Mouse (Mus musculus) megakaryocyte, adult 5-6 weeks (primary cell): Measurements from ENCODE around the gene Maml3. TPM values are rescaled to one million over a fixed set of nuclear protein-coding genes. Genes with fewer than 3 reads are reported as not detected.
A peak's percentile ranks its signal among the peaks of the same experiment; 100 is the strongest.

Experiments used
- ATAC-seq: 2 replicates; pipeline ENCODE4 v1.8.0; 2016; ENCODE audit warnings: mild to moderate bottlenecking, inconsistent platforms; ENCODE audit not compliant: poor library complexity, severe bottlenecking
- total RNA-seq, 2 experiments: library from RNA; stranded (forward) in 1 of 2; stranded (reverse) in 1 of 2; fragments of 153-499, 151-499 nt in 1 of 2; fragments of 221-1000, 200-1000 nt in 1 of 2; gene quantifications; 2 replicates each; pipeline versions ENCODE4 v1.2.3 to v1.2.4; 2015 to 2017

Maml3 gene
- total RNA-seq, 2 experiments from 2014 or later: 3.1 to 4.3 TPM

GRCm38 (mm10) chr3:51686316-51686715, 418.6 kb downstream of the Maml3 start:
- ATAC-seq: no peak

- ATAC-seq: no peak
Measured at GRCm38 (mm10) chr3:51685539-51685938, 419.3 kb downstream of the Maml3 start.

GRCm38 (mm10) chr3:51674963-51675362, 429.9 kb downstream of the Maml3 start:
- ATAC-seq: no peak

GRCm38 (mm10) chr3:51673408-51674086, 431.3 kb downstream of the Maml3 start:
- ATAC-seq: peak; percentile 66

GRCm38 (mm10) chr3:51672631-51673030, 432.2 kb downstream of the Maml3 start:
- no peak for ATAC-seq

- no peak for ATAC-seq
Measured at GRCm38 (mm10) chr3:51671071-51671469, 433.8 kb downstream of the Maml3 start.

- ATAC-seq: 0 out of 2 replicates have a peak, but pooled peaks have one; percentile 17
Measured at GRCm38 (mm10) chr3:51670414-51671070, 434.3 kb downstream of the Maml3 start.

GRCm38 (mm10) chr3:51668607-51669006, 436.3 kb downstream of the Maml3 start:
- ATAC-seq: no peak

GRCm38 (mm10) chr3:51662557-51662956, 442.3 kb downstream of the Maml3 start:
- ATAC-seq: peak; percentile 74

- 0 out of 2 replicates have a peak, but pooled peaks have one; percentile 10 for ATAC-seq
Measured at GRCm38 (mm10) chr3:51661880-51662550, 442.9 kb downstream of the Maml3 start.

GRCm38 (mm10) chr3:51661376-51661775, 443.5 kb downstream of the Maml3 start:
- ATAC-seq: no peak

- 0 out of 2 replicates have a peak, but pooled peaks have one; percentile 11 for ATAC-seq
Measured at GRCm38 (mm10) chr3:51660821-51661276, 444.0 kb downstream of the Maml3 start.

GRCm38 (mm10) chr3:51660060-51660459, 444.8 kb downstream of the Maml3 start, which contains the start of gene Mgst2:
Gene Mgst2, plus strand, starts transcription at chr3:51660360.
- no peak for ATAC-seq

GRCm38 (mm10) chr3:51659415-51659814, 445.5 kb downstream of the Maml3 start:
- no peak for ATAC-seq

- peak; percentile 70 for ATAC-seq
Measured at GRCm38 (mm10) chr3:51654303-51655055, 450.4 kb downstream of the Maml3 start.

GRCm38 (mm10) chr3:51652701-51653100, 452.2 kb downstream of the Maml3 start:
- ATAC-seq: peak; percentile 58

GRCm38 (mm10) chr3:51652292-51652691, 452.6 kb downstream of the Maml3 start:
- ATAC-seq: peak; percentile 63

GRCm38 (mm10) chr3:51651149-51651548, 453.7 kb downstream of the Maml3 start:
- no peak for ATAC-seq

GRCm38 (mm10) chr3:51649986-51650385, 454.9 kb downstream of the Maml3 start:
- no peak for ATAC-seq

GRCm38 (mm10) chr3:51649426-51649825, 455.4 kb downstream of the Maml3 start:
- ATAC-seq: no peak
